Mouse (Mus musculus) spleen, adult 2 months (tissue): ENCODE data around the gene Gm27029.
"Not testable (repeated sequence)": the region's sequence is repeated elsewhere in the genome, so short reads cannot be mapped to it uniquely, and the experiment has no call there.

Experiments used
- CTCF ChIP-seq: fragments of 200-500 bp; IDR thresholded peaks from 2 replicates; pipeline ENCODE4 v1.5.1; 2011; ENCODE audit warnings: mild to moderate bottlenecking, inconsistent platforms; ENCODE audit not compliant: insufficient read depth, insufficient read length, insufficient replicate concordance; ENCODE audit errors: extremely low read depth
- POLR2A ChIP-seq: fragments of 200-500 bp; IDR thresholded peaks from 2 replicates; pipeline ENCODE4 v1.6.1; 2011; ENCODE audit warnings: low read depth, low read length, inconsistent platforms

DNA sequence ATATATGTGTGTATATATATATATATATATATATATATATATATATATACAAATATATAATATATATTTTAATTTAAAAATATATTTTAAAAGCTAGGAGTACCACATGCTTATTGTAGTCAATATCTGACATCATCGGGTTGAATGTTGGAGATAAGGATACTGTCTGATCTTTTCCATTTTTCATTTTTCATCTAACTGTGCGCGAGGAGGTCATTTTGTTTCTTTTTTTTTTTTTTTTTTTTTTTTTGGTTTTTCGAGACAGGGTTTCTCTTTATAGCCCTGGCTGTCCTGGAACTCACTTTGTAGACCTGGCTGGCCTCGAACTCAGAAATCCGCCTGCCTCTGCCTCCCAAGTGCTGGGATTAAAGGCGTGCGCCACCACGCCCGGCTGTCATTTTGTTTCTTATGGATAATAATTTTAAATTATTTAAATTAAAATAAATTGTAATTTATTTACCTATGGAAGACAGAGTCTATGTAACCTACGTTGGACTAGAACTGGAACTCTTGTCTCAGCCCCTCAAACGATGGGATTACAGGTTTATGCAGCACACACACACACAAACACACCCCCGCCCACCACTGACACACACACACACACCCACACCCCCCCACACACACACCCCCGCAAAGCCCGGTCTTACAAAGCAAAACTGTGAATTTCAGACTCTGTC lies 17.0 kb upstream of the Gm27029 start:
- not testable (repeated sequence) for TF ChIP-seq CTCF, POLR2A
